Mouse (Mus musculus): ENCODE measurements at regions not wholly inside any gene's neighbourhood (a gene's known extent, or its start where the extent isn't known, plus 50 kb on each side); places are given as distances from the start of the nearest gene placed in this dataset.

GRCm38 (mm10) chr7:118042914-118043313, 73.1 kb downstream of the Rps15a start:
- Histone ChIP-seq H3K4me1 (replicated peaks; ENCODE audit: control insufficient read depth, insufficient read depth, low read length) (peaks cover 7% of the 10 kb centered on the region), H3K4me3 (ENCODE audit: control insufficient read depth, insufficient read depth, low read length) (no peak overlapping the region), H3K27ac (ENCODE audit: control insufficient read depth, insufficient read depth, low read length) (no peak overlapping the region), H3K36me3 (ENCODE audit: control insufficient read depth, insufficient read depth, low read length) (no peaks in the 10 kb centered on the region), H3K27me3 (ENCODE audit: control insufficient read depth, insufficient read depth, low read length) (no peaks in the 10 kb centered on the region)
- 74% methylated on average over 10 of the region's 10 CpGs for WGBS
- no peak for TF ChIP-seq POLR2A (IDR thresholded peaks at IDR 0.05; ENCODE audit: control insufficient read depth, extremely low read depth, insufficient read depth, low read length, poor library complexity)
- no peak for TF ChIP-seq CTCF (IDR thresholded peaks at IDR 0.05; ENCODE audit: borderline replicate concordance, control insufficient read depth, extremely low read depth, insufficient read depth, low read length, poor library complexity)
- DNase-seq = no peak

DNA sequence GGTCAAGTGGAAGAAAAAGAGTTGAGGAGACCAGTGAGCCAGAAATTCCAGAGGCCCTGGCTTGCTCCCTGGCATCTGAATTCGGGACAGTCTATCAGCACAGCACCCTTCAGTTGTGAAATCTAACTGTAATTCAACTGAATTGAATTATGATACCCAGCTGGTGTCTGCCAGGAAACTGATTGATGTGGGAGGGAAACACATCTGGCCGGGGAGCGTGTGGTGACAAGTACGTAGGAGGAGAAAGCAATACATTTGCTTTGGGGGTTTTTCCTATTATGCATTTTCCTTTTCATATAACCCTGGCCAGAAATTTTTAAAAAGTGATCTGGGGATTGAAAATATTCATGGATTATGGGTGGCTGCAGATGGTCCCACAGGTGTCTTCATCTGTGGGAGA, 76.1 kb downstream of the Rps15a start:
- 24% methylated on average over 4 of the region's 4 CpGs for WGBS
- H3K27ac ChIP-seq (ENCODE audit: control insufficient read depth, insufficient read depth, low read length) = no peak overlapping the region
- H3K4me3 ChIP-seq (ENCODE audit: control insufficient read depth, insufficient read depth, low read length) = no peak overlapping the region
- peak; percentile 4 for DNase-seq
- H3K4me1 ChIP-seq (replicated peaks; ENCODE audit: control insufficient read depth, insufficient read depth, low read length) = peaks cover 7% of the 10 kb centered on the region
- no peaks in the 10 kb centered on the region for H3K27me3 ChIP-seq (ENCODE audit: control insufficient read depth, insufficient read depth, low read length)
- TF ChIP-seq CTCF (IDR thresholded peaks at IDR 0.05; ENCODE audit: borderline replicate concordance, control insufficient read depth, extremely low read depth, insufficient read depth, low read length, poor library complexity) = no peak
- no peak for TF ChIP-seq POLR2A (IDR thresholded peaks at IDR 0.05; ENCODE audit: control insufficient read depth, extremely low read depth, insufficient read depth, low read length, poor library complexity)
- H3K36me3 ChIP-seq (ENCODE audit: control insufficient read depth, insufficient read depth, low read length) = no peaks in the 10 kb centered on the region

DNA sequence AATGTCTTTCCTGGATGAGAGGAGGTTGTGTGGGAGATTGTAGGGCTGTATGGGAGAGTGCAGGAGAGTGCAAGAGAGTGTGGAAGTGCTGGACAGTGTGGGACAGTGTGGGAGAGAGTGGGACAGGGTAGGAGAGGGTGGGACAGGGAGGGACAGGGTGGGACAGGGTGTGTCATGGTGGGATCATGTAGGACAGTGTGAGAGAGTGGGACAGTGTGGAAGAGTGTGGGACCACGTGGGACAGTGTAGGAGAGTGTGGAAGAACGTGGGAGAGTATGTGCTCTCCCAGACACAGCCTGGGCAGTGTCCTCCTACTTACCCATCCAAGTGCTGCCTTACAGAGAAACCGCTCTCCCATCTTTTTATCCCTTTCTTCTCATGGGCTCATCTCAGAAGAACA, 78.9 kb downstream of the Rps15a start:
- DNase-seq = no peak
- Histone ChIP-seq H3K36me3 (ENCODE audit: control insufficient read depth, insufficient read depth, low read length) (no peaks in the 10 kb centered on the region), H3K27me3 (ENCODE audit: control insufficient read depth, insufficient read depth, low read length) (no peaks in the 10 kb centered on the region), H3K27ac (ENCODE audit: control insufficient read depth, insufficient read depth, low read length) (no peak overlapping the region), H3K4me1 (replicated peaks; ENCODE audit: control insufficient read depth, insufficient read depth, low read length) (peaks cover 7% of the 10 kb centered on the region), H3K4me3 (ENCODE audit: control insufficient read depth, insufficient read depth, low read length) (no peak overlapping the region)
- WGBS = 66% methylated on average over 3 of the region's 3 CpGs
- TF ChIP-seq CTCF (IDR thresholded peaks at IDR 0.05; ENCODE audit: borderline replicate concordance, control insufficient read depth, extremely low read depth, insufficient read depth, low read length, poor library complexity) (no peak), POLR2A (IDR thresholded peaks at IDR 0.05; ENCODE audit: control insufficient read depth, extremely low read depth, insufficient read depth, low read length, poor library complexity) (no peak)

DNA sequence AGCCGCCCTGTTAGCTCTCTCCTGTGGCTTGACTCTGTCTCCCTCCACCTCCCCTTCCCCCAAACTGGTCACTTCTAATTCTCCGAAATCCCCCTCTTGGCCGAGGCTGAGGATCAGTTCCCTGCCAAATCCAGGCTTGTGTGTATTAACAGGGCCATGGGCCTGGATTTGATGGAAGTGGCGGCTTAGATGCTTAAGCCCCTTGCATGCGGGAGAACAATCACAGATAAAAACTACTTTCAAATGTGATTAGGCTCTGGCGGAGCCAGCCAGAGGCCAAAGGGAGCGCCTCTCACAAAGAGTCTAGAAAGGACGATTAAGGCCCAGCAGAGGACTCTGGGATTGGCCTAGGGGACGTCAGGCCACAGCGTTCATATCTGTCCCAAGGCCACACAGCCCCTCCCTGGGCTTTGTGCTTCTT, 89.9 kb downstream of the Rps15a start:
- 50% methylated on average over 10 of the region's 10 CpGs for WGBS
- Histone ChIP-seq H3K27ac (ENCODE audit: control insufficient read depth, insufficient read depth, low read length) (no peak overlapping the region), H3K36me3 (ENCODE audit: control insufficient read depth, insufficient read depth, low read length) (no peaks in the 10 kb centered on the region), H3K4me1 (replicated peaks; ENCODE audit: control insufficient read depth, insufficient read depth, low read length) (no peaks in the 10 kb centered on the region), H3K27me3 (ENCODE audit: control insufficient read depth, insufficient read depth, low read length) (no peaks in the 10 kb centered on the region), H3K4me3 (ENCODE audit: control insufficient read depth, insufficient read depth, low read length) (no peak overlapping the region)
- no peak for DNase-seq
- TF ChIP-seq POLR2A (IDR thresholded peaks at IDR 0.05; ENCODE audit: control insufficient read depth, extremely low read depth, insufficient read depth, low read length, poor library complexity) (no peak), CTCF (IDR thresholded peaks at IDR 0.05; ENCODE audit: borderline replicate concordance, control insufficient read depth, extremely low read depth, insufficient read depth, low read length, poor library complexity) (no peak)

- WGBS = 91% methylated on average over 7 of the region's 7 CpGs
Observed at GRCm38 (mm10) chr7:118004620-118005019, 111.4 kb downstream of the Rps15a start.

GRCm38 (mm10) chr7:118001881-118002280, 114.1 kb downstream of the Rps15a start:
- 71% methylated on average over 3 of the region's 3 CpGs for WGBS
- TF ChIP-seq POLR2A (IDR thresholded peaks at IDR 0.05; ENCODE audit: control insufficient read depth, extremely low read depth, insufficient read depth, low read length, poor library complexity) (no peak), CTCF (IDR thresholded peaks at IDR 0.05; ENCODE audit: borderline replicate concordance, control insufficient read depth, extremely low read depth, insufficient read depth, low read length, poor library complexity) (no peak)
- H3K4me1 ChIP-seq (replicated peaks; ENCODE audit: control insufficient read depth, insufficient read depth, low read length) = no peaks in the 10 kb centered on the region
- H3K27me3 ChIP-seq (ENCODE audit: control insufficient read depth, insufficient read depth, low read length) = no peaks in the 10 kb centered on the region
- H3K4me3 ChIP-seq (ENCODE audit: control insufficient read depth, insufficient read depth, low read length) = no peak overlapping the region
- no peaks in the 10 kb centered on the region for H3K36me3 ChIP-seq (ENCODE audit: control insufficient read depth, insufficient read depth, low read length)
- no peak for DNase-seq
- H3K27ac ChIP-seq (ENCODE audit: control insufficient read depth, insufficient read depth, low read length) = no peak overlapping the region

More at GRCm38 (mm10) chr7:118004620-118005019, 111.4 kb downstream of the Rps15a start:
- Histone ChIP-seq H3K4me1 (replicated peaks; ENCODE audit: control insufficient read depth, insufficient read depth, low read length) (no peaks in the 10 kb centered on the region), H3K36me3 (ENCODE audit: control insufficient read depth, insufficient read depth, low read length) (no peaks in the 10 kb centered on the region), H3K4me3 (ENCODE audit: control insufficient read depth, insufficient read depth, low read length) (no peak overlapping the region), H3K27ac (ENCODE audit: control insufficient read depth, insufficient read depth, low read length) (no peak overlapping the region), H3K27me3 (ENCODE audit: control insufficient read depth, insufficient read depth, low read length) (no peaks in the 10 kb centered on the region)
- TF ChIP-seq POLR2A (IDR thresholded peaks at IDR 0.05; ENCODE audit: control insufficient read depth, extremely low read depth, insufficient read depth, low read length, poor library complexity) (no peak), CTCF (IDR thresholded peaks at IDR 0.05; ENCODE audit: borderline replicate concordance, control insufficient read depth, extremely low read depth, insufficient read depth, low read length, poor library complexity) (no peak)
- DNase-seq = no peak

- Histone ChIP-seq H3K4me1 (replicated peaks; ENCODE audit: control insufficient read depth, insufficient read depth, low read length) (no peaks in the 10 kb centered on the region), H3K4me3 (ENCODE audit: control insufficient read depth, insufficient read depth, low read length) (no peak overlapping the region), H3K27me3 (ENCODE audit: control insufficient read depth, insufficient read depth, low read length) (no peaks in the 10 kb centered on the region), H3K36me3 (ENCODE audit: control insufficient read depth, insufficient read depth, low read length) (no peaks in the 10 kb centered on the region), H3K27ac (ENCODE audit: control insufficient read depth, insufficient read depth, low read length) (no peak overlapping the region)
- peak; percentile 4 for DNase-seq
- TF ChIP-seq CTCF (IDR thresholded peaks at IDR 0.05; ENCODE audit: borderline replicate concordance, control insufficient read depth, extremely low read depth, insufficient read depth, low read length, poor library complexity) (no peak), POLR2A (IDR thresholded peaks at IDR 0.05; ENCODE audit: control insufficient read depth, extremely low read depth, insufficient read depth, low read length, poor library complexity) (no peak)
- 20% methylated on average over 4 of the region's 4 CpGs for WGBS
Observed at GRCm38 (mm10) chr7:118001121-118001520, 114.9 kb downstream of the Rps15a start.

All from thymus, adult 2 months (tissue).